Mouse (Mus musculus) hindlimb bud, embryonic 11.5 days (tissue): Measurements from ENCODE around the gene Mcf2.

Experiments
- DNase-seq: peaks from one replicate; pipeline ENCODE4 v3.0.0-alpha.2; 2012; ENCODE audit warnings: low read depth, low spot score; ENCODE audit errors: extremely low spot score

Gene Mcf2

GRCm38 (mm10) chrX:60178744-60179458 is at the start of gene Mcf2:
Gene Mcf2 (minus strand): TSS chrX:60179089.
- DNase-seq, result no peak

- no peak for DNase-seq
Observed at GRCm38 (mm10) chrX:60187726-60188125, 8.8 kb upstream of the Mcf2 start.

- DNase-seq, result no peak
Observed at GRCm38 (mm10) chrX:60182611-60183010, 3.7 kb upstream of the Mcf2 start.

- no peak for DNase-seq
Observed at GRCm38 (mm10) chrX:60178025-60178743, 705 bp downstream of the Mcf2 start.

- no peak for DNase-seq
Observed at GRCm38 (mm10) chrX:60170106-60170505, 8.8 kb downstream of the Mcf2 start.

- DNase-seq, result no peak
Observed at GRCm38 (mm10) chrX:60169511-60169910, 9.4 kb downstream of the Mcf2 start.

- DNase-seq, result no peak
Observed at GRCm38 (mm10) chrX:60168796-60169195, 10.1 kb downstream of the Mcf2 start.

- no peak for DNase-seq
Observed at GRCm38 (mm10) chrX:60147268-60147974, 31.5 kb downstream of the Mcf2 start.

GRCm38 (mm10) chrX:60075359-60075758 is 103.5 kb downstream of the Mcf2 start:
- DNase-seq, result no peak

GRCm38 (mm10) chrX:60055185-60055584 is 123.7 kb downstream of the Mcf2 start:
- no peak for DNase-seq

- no peak for DNase-seq
Observed at GRCm38 (mm10) chrX:60054745-60055144, 124.1 kb downstream of the Mcf2 start.

GRCm38 (mm10) chrX:60026654-60027053 is 152.2 kb downstream of the Mcf2 start:
- DNase-seq, result no peak

GRCm38 (mm10) chrX:60021595-60021994 is 157.3 kb downstream of the Mcf2 start:
- DNase-seq, result no peak

- no peak for DNase-seq
Observed at GRCm38 (mm10) chrX:60021007-60021406, 157.9 kb downstream of the Mcf2 start.

- no peak for DNase-seq
Observed at GRCm38 (mm10) chrX:60014588-60014987, 164.3 kb downstream of the Mcf2 start.

GRCm38 (mm10) chrX:60013084-60013676 is 165.7 kb downstream of the Mcf2 start:
- DNase-seq, result no peak
